Mouse (Mus musculus) CH12.LX (cell line): ENCODE results near the gene Dpm2.

Experiments
- CTCF ChIP-seq, 2 experiments: IDR thresholded peaks in 1 of 2; conservative IDR thresholded peaks in 1 of 2; 2 replicates each; pipeline ENCODE4 v1.5.1; 2011 to 2012; ENCODE audit warnings: low read depth in 2 of 2, low read length in 2 of 2, improper control_type of control experiment in 1 of 2, inconsistent platforms in 1 of 2, mild to moderate bottlenecking in 1 of 2, moderate library complexity in 1 of 2
- MAX ChIP-seq: IDR thresholded peaks from 2 replicates; pipeline ENCODE4 v1.6.1; 2011; ENCODE audit warnings: low read length, improper control_type of control experiment
- MYC ChIP-seq: IDR thresholded peaks from 2 replicates; pipeline ENCODE4 v1.6.1; 2011; ENCODE audit warnings: low read depth, mild to moderate bottlenecking, improper control_type of control experiment, low read length
- SIN3A ChIP-seq: IDR thresholded peaks from 2 replicates; pipeline ENCODE4 v1.6.1; 2012; ENCODE audit warnings: low read length, improper control_type of control experiment, inconsistent platforms
- SMC3 ChIP-seq: IDR thresholded peaks from 2 replicates; pipeline ENCODE4 v1.6.1; 2011; ENCODE audit warnings: low read depth, low read length, improper control_type of control experiment

DNA sequence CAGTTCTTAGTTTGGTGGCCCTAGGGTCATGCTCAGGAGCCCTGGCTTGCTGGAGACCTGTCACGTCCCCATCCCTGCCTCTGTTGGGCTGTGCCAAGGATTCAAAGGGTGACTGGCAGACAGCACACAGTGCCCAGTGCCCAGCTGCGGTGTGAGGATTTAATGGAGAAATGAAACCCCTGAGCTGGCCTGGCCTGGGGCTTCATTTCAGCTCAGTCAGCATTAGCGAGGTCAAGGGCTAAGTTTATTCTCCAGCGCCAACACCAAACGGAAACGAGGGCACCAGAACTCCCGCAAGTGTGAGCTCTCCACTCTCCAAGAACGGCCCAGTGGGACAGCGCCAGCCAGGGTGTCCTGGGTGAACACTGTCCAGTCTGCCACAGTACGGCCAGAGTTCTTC lies 19.6 kb downstream of the Dpm2 start:
- TF ChIP-seq MYC = no peak
- TF ChIP-seq SMC3 = no peak
- no peak for TF ChIP-seq MAX
- no peak for TF ChIP-seq SIN3A
- no peak for TF ChIP-seq CTCF (conservative IDR thresholded peaks at IDR 0.05 in 1 of 2, IDR thresholded peaks at IDR 0.05 in 1 of 2; ENCODE audit: low read depth in 2 of 2, low read length in 2 of 2)
